7 mouse cellular contexts compared by ENCODE assay signal in genomic region chr10:128458348-128458718, GRCm38 (mm10). TPM values are rescaled to one million over a fixed set of nuclear protein-coding genes. Genes with fewer than 3 reads are reported as not detected.
DNase-seq lines count a peak whose midpoint lies in the region; ATAC-seq and TF ChIP-seq lines count a peak whose summit lies in the region.

No protein-coding gene starts in this region.

- no peak for TF ChIP-seq CTCF in intestine, postnatal 0 days (IDR thresholded peaks at IDR 0.05; ENCODE audit: low read depth)

- H3K4me1 ChIP-seq in intestine, postnatal 0 days (replicated peaks; ENCODE audit: control insufficient read depth, insufficient read depth, low read length): no peaks in the 10 kb centered on the region
- H3K4me1 ChIP-seq in midbrain, embryonic 11.5 days (ENCODE audit: control insufficient read depth, insufficient read depth, low read length): peaks cover 7% of the 10 kb centered on the region

- H3K36me3 ChIP-seq in intestine, postnatal 0 days (ENCODE audit: control insufficient read depth, insufficient read depth): peaks cover 14% of the 10 kb centered on the region
- peaks cover 2% of the 10 kb centered on the region; the same call in 1 of the 2 replicates for H3K36me3 ChIP-seq in midbrain, embryonic 11.5 days (ENCODE audit: control insufficient read depth, insufficient read depth, low read length)

- no peaks in the 10 kb centered on the region for H3K27me3 ChIP-seq in intestine, postnatal 0 days (replicated peaks; ENCODE audit: control insufficient read depth, insufficient read depth, low read length)
- H3K27me3 ChIP-seq in midbrain, embryonic 11.5 days (ENCODE audit: control insufficient read depth, insufficient read depth, low read length): no peaks in the 10 kb centered on the region

- H3K9ac ChIP-seq in intestine, postnatal 0 days (ENCODE audit: low read depth, low read length): peak overlapping the region; percentile 94
- peak overlapping the region; percentile 98 for H3K9ac ChIP-seq in midbrain, embryonic 11.5 days (ENCODE audit: low read length)

- peak overlapping the region; percentile 80 for H3K4me2 ChIP-seq in intestine, postnatal 0 days (replicated peaks; ENCODE audit: low read depth)
- H3K4me2 ChIP-seq in midbrain, embryonic 11.5 days: peak overlapping the region; percentile 54

- peak; percentile 97 to 99 for DNase-seq in adrenal gland, adult 18-20 months (ENCODE audit: low spot score in 2 of 2)
- peak; percentile 90 for DNase-seq in embryo, embryonic 11 days
- peak; percentile 86 to 96 for DNase-seq in gastrocnemius, postnatal 36 days
- peak; percentile 91 for DNase-seq in left cerebral cortex, postnatal 4 days
- DNase-seq in midbrain, embryonic 11.5 days (ENCODE audit: low spot score, missing footprints): peak; percentile 100
- DNase-seq in right cerebral cortex, postnatal 4 days: peak; percentile 93

- no peaks in the 10 kb centered on the region for H3K9me3 ChIP-seq in intestine, postnatal 0 days (ENCODE audit: control insufficient read depth)
- H3K9me3 ChIP-seq in midbrain, embryonic 11.5 days (ENCODE audit: control insufficient read depth, low read length): no peaks in the 10 kb centered on the region

- intact Hi-C loops in gastrocnemius, postnatal 36 days (cut with DNase I): loop anchor here (2.0 to 5.0 kb wide), 2 partner anchors 34 to 76 kb away; partner anchors contain the start of gene Myl6
- intact Hi-C loops in left cerebral cortex, postnatal 4 days (cut with DNase I): loop anchor here (5.0 kb wide), 2 partner anchors 46 to 96 kb away; partner anchors contain the start of genes Nabp2 and Rnf41

- peak; percentile 39 for ATAC-seq in intestine, postnatal 0 days
- ATAC-seq in midbrain, embryonic 11.5 days (ENCODE audit: low FRiP score): peak; percentile 81

- H3K4me3 ChIP-seq in intestine, postnatal 0 days (ENCODE audit: low read depth, low read length): peak overlapping the region; percentile 66
- peak overlapping the region; percentile 97 for H3K4me3 ChIP-seq in midbrain, embryonic 11.5 days (ENCODE audit: low read depth, low read length)

- H3K27ac ChIP-seq in intestine, postnatal 0 days (ENCODE audit: low read depth, low read length): peak overlapping the region; percentile 97
- H3K27ac ChIP-seq in midbrain, embryonic 11.5 days (ENCODE audit: low read depth, low read length): peak overlapping the region; percentile 92

- WGBS in intestine, postnatal 0 days: under 1% methylated on average over 29 of the region's 29 CpGs
- under 1% methylated on average over 29 of the region's 29 CpGs for WGBS in midbrain, embryonic 11.5 days

RNA-seq across cellular contexts. Expression of gene Smarcc2, which starts 0.7 kb away (rescaled TPM):
- total RNA-seq in adrenal gland, adult 18-20 months (2021): 100 to 1,000 TPM; 113 to 116 TPM
- 10 to 100 TPM; 39.2 to 46.4 TPM for total RNA-seq in gastrocnemius, postnatal 36 days (2021)
- 31.1 and 31.6 TPM in 2 replicates for polyA plus RNA-seq in intestine, postnatal 0 days (2015; fragmentation: Nextera tagmentation; extraction: Ambion mirVana)
- 100 to 1,000 TPM; 295 to 311 TPM for total RNA-seq in left cerebral cortex, postnatal 4 days (2021)
- 124 and 138 TPM in 2 replicates for polyA plus RNA-seq in midbrain, embryonic 11.5 days (2014; fragmentation: Nextera tagmentation; extraction: Ambion mirVana)

RNA-seq across cellular contexts. Expression of gene Myl6, which starts 35.6 kb away (rescaled TPM):
- total RNA-seq in adrenal gland, adult 18-20 months (2021): 100 to 1,000 TPM; 816 to 933 TPM
- total RNA-seq in gastrocnemius, postnatal 36 days (2021): 100 to 1,000 TPM; 155 to 171 TPM
- 2,493 and 2,543 TPM in 2 replicates for polyA plus RNA-seq in intestine, postnatal 0 days (2015; fragmentation: Nextera tagmentation; extraction: Ambion mirVana)
- total RNA-seq in left cerebral cortex, postnatal 4 days (2021): 100 to 1,000 TPM; 499 to 509 TPM
- 683 and 746 TPM in 2 replicates for polyA plus RNA-seq in midbrain, embryonic 11.5 days (2014; fragmentation: Nextera tagmentation; extraction: Ambion mirVana)

RNA-seq across cellular contexts. Expression of gene Myl6b, which starts 40.2 kb away (rescaled TPM):
- total RNA-seq in adrenal gland, adult 18-20 months (2021): 10 to 100 TPM in 1 of 2 experiments, 1 to 10 TPM in 1; 5.3 to 11.6 TPM
- total RNA-seq in gastrocnemius, postnatal 36 days (2021): 10 to 100 TPM in 1 of 2 experiments, 1 to 10 TPM in 1; 5.6 to 21.4 TPM
- 1.3 and 1.8 TPM in 2 replicates for polyA plus RNA-seq in intestine, postnatal 0 days (2015; fragmentation: Nextera tagmentation; extraction: Ambion mirVana)
- total RNA-seq in left cerebral cortex, postnatal 4 days (2021): 10 to 100 TPM; 61.7 to 65.2 TPM
- 3.4 and 3.7 TPM in 2 replicates for polyA plus RNA-seq in midbrain, embryonic 11.5 days (2014; fragmentation: Nextera tagmentation; extraction: Ambion mirVana)

RNA-seq across cellular contexts. Expression of gene Rnf41, which starts 46.9 kb away (rescaled TPM):
- total RNA-seq in adrenal gland, adult 18-20 months (2021): 10 to 100 TPM; 40.0 to 42.2 TPM
- 10 to 100 TPM; 10.4 to 10.5 TPM for total RNA-seq in gastrocnemius, postnatal 36 days (2021)
- 29.1 and 33.1 TPM in 2 replicates for polyA plus RNA-seq in intestine, postnatal 0 days (2015; fragmentation: Nextera tagmentation; extraction: Ambion mirVana)
- 10 to 100 TPM; 92.0 to 94.7 TPM for total RNA-seq in left cerebral cortex, postnatal 4 days (2021)
- 43.1 and 43.8 TPM in 2 replicates for polyA plus RNA-seq in midbrain, embryonic 11.5 days (2014; fragmentation: Nextera tagmentation; extraction: Ambion mirVana)

RNA-seq across cellular contexts. Expression of gene Nabp2, which starts 47.0 kb away (rescaled TPM):
- total RNA-seq in adrenal gland, adult 18-20 months (2021): 10 to 100 TPM; 74.3 to 75.2 TPM
- 10 to 100 TPM; 48.1 to 50.4 TPM for total RNA-seq in gastrocnemius, postnatal 36 days (2021)
- 79.2 and 82.5 TPM in 2 replicates for polyA plus RNA-seq in intestine, postnatal 0 days (2015; fragmentation: Nextera tagmentation; extraction: Ambion mirVana)
- total RNA-seq in left cerebral cortex, postnatal 4 days (2021): 10 to 100 TPM; 95.1 to 99.1 TPM
- 131 and 154 TPM in 2 replicates for polyA plus RNA-seq in midbrain, embryonic 11.5 days (2014; fragmentation: Nextera tagmentation; extraction: Ambion mirVana)

Comparison
In these comparisons a context has a peak if more than half of its experiments do, and no peak if none do; other contexts are left out.
1. Peak in every context shown above with its lines: DNase-seq, ATAC-seq, H3K4me3 ChIP-seq and H3K27ac ChIP-seq.